Mouse (Mus musculus): ENCODE measurements at regions not wholly inside any gene's neighbourhood (a gene's known extent, or its start where the extent isn't known, plus 50 kb on each side); places are given as distances from the start of the nearest gene placed in this dataset.
A peak's percentile ranks its signal among the peaks of the same experiment; 100 is the strongest.

DNA sequence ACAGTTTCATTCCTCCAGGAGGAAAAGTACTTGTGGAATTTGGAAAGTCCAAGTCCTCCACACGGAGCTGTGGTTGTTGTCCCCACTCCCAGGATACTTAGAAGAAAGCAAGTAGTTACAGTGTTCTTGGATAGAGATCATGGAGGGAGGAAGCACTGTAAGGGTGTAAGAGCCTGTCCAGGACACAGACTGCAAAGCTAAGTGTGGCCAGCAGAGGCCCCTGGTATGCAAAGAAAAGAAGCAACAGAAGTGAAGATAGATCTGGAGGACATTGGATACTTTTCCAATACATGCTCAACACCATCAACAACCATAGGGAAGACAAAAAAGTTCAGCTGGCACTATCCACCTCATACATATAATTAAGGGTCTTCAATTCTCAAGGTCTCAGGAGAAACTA, 197.4 kb downstream of the Meis1 start:
- H3K4me2 ChIP-seq, result no peak overlapping the region
- H3K27ac ChIP-seq (ENCODE audit: poor library complexity, severe bottlenecking), result no peak overlapping the region
- H3K9ac ChIP-seq, result no peak overlapping the region
- H3K4me1 ChIP-seq (replicated peaks), result no peaks in the 10 kb centered on the region
- H3K27me3 ChIP-seq (replicated peaks), result no peaks in the 10 kb centered on the region
- 43% methylated on average over 1 of the region's 1 CpGs for WGBS
- no peak overlapping the region for H3K4me3 ChIP-seq
- H3K9me3 ChIP-seq (replicated peaks), result no peaks in the 10 kb centered on the region
- no peak for ATAC-seq (ENCODE audit: insufficient number of reproducible peaks, low FRiP score)
- H3K36me3 ChIP-seq, result no peaks in the 10 kb centered on the region

DNA sequence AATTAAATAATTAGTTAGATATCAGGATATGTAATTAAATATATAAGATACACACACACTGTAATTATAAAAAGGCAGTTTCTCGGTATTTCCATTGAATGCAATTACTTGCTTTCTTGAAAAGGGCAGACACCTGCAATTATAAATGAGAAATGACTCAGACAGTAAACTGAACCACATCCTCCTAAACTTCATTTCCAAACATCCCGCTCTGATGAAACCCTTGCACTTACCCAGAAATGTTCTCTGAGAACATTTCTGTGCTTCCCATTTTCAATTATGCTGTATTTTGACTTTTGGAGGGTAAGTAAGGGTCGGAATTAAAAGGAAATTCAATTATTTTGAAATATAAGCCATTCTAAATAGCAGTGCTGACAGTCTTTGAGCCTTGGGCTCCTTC, 204.7 kb downstream of the Meis1 start:
- H3K4me3 ChIP-seq, result no peak overlapping the region
- no peak overlapping the region for H3K9ac ChIP-seq

DNA sequence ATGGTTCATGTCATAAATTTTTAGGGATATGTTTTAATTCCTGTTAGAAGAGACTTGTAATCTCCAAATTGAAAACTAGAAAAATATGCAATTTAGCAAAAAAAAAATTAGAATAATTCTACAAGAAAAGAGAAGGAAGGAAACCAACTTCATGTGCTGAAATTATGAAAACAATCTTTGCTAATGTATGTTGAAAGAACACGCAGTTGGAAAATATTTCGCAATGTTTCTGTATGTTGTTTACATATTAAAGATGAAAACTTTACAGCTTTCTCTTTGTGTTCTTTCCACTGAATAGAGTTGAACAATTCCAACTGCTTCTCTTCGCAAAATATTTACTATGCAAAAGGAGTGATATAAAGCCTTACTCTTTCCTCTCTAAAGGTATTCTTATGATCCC, 251.3 kb downstream of the Meis1 start:
- H3K27ac ChIP-seq (ENCODE audit: poor library complexity, severe bottlenecking), result no peak overlapping the region
- H3K4me3 ChIP-seq, result no peak overlapping the region
- no peaks in the 10 kb centered on the region for H3K27me3 ChIP-seq (replicated peaks)
- no peak for ATAC-seq (ENCODE audit: insufficient number of reproducible peaks, low FRiP score)
- H3K9me3 ChIP-seq (replicated peaks), result no peaks in the 10 kb centered on the region
- no peak overlapping the region for H3K9ac ChIP-seq
- WGBS, result 87% methylated on average over 3 of the region's 3 CpGs
- no peak overlapping the region for H3K4me2 ChIP-seq
- no peaks in the 10 kb centered on the region for H3K36me3 ChIP-seq
- H3K4me1 ChIP-seq (replicated peaks), result no peaks in the 10 kb centered on the region

More for the DNA sequence above, 204.7 kb downstream of the Meis1 start:
- Histone ChIP-seq H3K36me3 (no peaks in the 10 kb centered on the region), H3K27me3 (replicated peaks) (no peaks in the 10 kb centered on the region), H3K4me2 (no peak overlapping the region), H3K4me1 (replicated peaks) (no peaks in the 10 kb centered on the region), H3K27ac (ENCODE audit: poor library complexity, severe bottlenecking) (no peak overlapping the region), H3K9me3 (replicated peaks) (no peaks in the 10 kb centered on the region)
- no peak for ATAC-seq (ENCODE audit: insufficient number of reproducible peaks, low FRiP score)
- WGBS, result 84% methylated on average over 3 of the region's 3 CpGs

DNA sequence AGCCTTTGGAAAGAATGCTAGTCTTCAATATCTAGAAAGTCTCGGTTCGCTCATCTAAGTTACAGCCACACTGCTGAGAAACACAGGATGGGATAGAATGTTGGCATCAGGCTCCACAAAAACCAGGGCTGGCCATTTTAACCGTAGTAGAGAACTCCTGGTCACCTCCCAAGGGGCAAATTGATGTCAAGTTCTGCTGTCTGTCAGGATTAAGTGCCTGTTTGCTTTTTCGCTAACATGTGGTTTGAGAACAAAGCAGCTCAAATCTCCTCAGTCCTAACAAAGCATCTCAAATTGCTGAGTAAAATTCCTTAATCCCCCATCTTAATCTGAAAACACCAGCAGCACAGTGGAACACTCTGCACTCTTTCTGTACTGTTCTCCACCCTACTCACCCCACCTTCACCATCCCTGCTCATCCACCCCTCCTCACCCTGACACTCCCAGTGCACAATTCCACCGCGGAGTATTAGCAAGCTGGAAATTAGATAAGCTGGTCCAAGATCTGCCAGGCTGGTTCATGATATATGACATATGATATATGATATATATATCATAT, 252.2 kb downstream of the Meis1 start:
- Histone ChIP-seq H3K4me2 (no peak overlapping the region), H3K27me3 (replicated peaks) (no peaks in the 10 kb centered on the region), H3K27ac (ENCODE audit: poor library complexity, severe bottlenecking) (no peak overlapping the region), H3K4me3 (no peak overlapping the region), H3K9me3 (replicated peaks) (no peaks in the 10 kb centered on the region), H3K9ac (no peak overlapping the region), H3K4me1 (replicated peaks) (no peaks in the 10 kb centered on the region), H3K36me3 (no peaks in the 10 kb centered on the region)
- 69% methylated on average over 6 of the region's 6 CpGs for WGBS
- no peak for ATAC-seq (ENCODE audit: insufficient number of reproducible peaks, low FRiP score)

DNA sequence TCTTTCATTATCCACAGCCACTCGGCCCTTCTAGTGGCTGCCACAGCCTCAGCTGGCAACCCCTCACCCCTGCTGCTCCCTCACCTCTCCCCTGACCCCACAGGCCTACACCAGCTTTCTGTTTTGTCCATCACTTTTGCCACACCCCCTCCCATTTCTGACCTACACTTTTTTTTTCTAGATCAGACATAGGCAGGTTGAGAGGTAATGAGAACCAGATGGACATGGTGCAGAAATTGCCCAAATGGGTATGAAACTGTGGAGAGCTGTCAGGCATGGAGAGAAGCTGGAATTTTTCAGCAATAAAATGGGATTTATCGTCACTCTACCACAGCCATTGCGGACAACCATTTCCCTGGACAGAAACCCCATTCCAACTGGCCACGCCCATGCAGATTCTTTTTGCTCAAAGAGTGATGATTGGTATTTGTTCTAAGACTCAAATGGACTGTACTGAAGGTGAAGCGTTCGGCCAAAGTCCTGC, 260.2 kb downstream of the Meis1 start:
- no peak for ATAC-seq (ENCODE audit: insufficient number of reproducible peaks, low FRiP score)
- 66% methylated on average over 6 of the region's 6 CpGs for WGBS
- H3K9me3 ChIP-seq (replicated peaks), result no peaks in the 10 kb centered on the region
- no peaks in the 10 kb centered on the region for H3K27me3 ChIP-seq (replicated peaks)
- H3K4me1 ChIP-seq (replicated peaks), result peaks cover 6% of the 10 kb centered on the region; the same call in 1 of the 2 replicates
- H3K9ac ChIP-seq, result no peak overlapping the region
- no peak overlapping the region for H3K4me3 ChIP-seq
- no peak overlapping the region for H3K27ac ChIP-seq (ENCODE audit: poor library complexity, severe bottlenecking)
- no peaks in the 10 kb centered on the region for H3K36me3 ChIP-seq
- no peak overlapping the region for H3K4me2 ChIP-seq

DNA sequence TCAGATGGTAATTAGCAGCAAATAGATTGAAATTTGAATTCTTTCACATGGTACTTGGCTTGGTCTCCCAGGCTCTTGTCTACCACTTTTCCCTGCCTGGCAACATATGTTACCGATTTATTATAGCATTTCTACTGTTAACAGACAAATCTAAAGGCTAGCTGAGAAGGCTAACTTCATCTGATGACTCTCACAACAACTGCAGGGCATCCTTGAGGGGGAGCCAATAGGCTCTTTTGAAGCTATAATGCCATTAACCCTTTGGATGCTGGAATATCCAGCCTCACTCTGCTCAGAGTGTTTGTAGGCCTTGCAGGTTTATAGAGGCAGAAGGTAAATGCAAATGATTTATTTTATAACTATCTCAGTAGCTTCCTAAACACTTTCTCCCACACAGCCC, 262.2 kb downstream of the Meis1 start:
- Histone ChIP-seq H3K4me1 (replicated peaks) (peaks cover 8% of the 10 kb centered on the region), H3K9me3 (replicated peaks) (no peaks in the 10 kb centered on the region), H3K27me3 (replicated peaks) (no peaks in the 10 kb centered on the region), H3K27ac (ENCODE audit: poor library complexity, severe bottlenecking) (no peak overlapping the region), H3K36me3 (no peaks in the 10 kb centered on the region), H3K4me3 (no peak overlapping the region), H3K9ac (no peak overlapping the region), H3K4me2 (no peak overlapping the region)
- no peak for ATAC-seq (ENCODE audit: insufficient number of reproducible peaks, low FRiP score)
- WGBS, result 44% methylated on average over 1 of the region's 1 CpGs

DNA sequence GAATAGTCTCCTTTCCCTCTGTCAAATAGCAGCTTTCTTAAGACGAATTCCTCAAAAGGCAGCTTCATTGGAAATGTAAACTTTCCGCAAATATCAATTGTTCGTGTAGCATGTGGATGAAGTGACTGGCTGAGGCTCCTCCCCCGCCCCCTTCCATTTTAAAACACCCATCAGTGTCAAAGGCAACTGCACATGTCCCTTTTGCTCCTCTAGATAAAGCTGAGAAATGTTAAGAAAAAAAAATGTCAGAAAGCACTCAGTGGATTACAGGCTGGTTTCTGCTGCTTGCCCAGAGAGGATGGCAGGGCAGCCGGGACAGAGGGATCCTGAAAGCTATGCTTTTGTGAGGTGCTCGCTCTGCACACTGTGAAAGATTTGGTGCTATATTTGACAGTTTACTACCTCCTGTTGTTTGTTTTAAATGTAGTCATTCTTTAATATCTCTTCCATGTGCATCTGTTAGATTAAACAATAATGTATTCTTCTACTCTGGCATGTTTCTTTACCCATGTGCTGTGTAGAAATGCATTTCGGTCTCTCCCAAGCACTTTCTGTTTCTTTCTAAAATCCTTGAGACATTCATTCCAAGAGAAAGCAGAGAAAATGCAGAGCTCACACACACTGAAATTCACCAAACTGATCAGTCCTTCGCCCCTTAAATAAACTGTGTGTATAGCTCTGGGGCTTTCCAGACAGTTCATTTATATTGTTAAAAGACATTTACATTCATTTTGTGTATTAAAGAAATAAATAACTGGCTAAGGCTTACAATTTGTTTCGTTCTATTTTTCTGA, 263.9 kb downstream of the Meis1 start:
- Histone ChIP-seq H3K9me3 (replicated peaks) (no peaks in the 10 kb centered on the region), H3K36me3 (no peaks in the 10 kb centered on the region), H3K4me1 (replicated peaks) (peaks cover 11% of the 10 kb centered on the region), H3K9ac (no peak overlapping the region), H3K4me3 (no peak overlapping the region), H3K4me2 (peak overlapping the region; percentile 26), H3K27ac (ENCODE audit: poor library complexity, severe bottlenecking) (no peak overlapping the region), H3K27me3 (replicated peaks) (no peaks in the 10 kb centered on the region)
- no peak for ATAC-seq (ENCODE audit: insufficient number of reproducible peaks, low FRiP score)
- WGBS, result 53% methylated on average over 9 of the region's 9 CpGs

DNA sequence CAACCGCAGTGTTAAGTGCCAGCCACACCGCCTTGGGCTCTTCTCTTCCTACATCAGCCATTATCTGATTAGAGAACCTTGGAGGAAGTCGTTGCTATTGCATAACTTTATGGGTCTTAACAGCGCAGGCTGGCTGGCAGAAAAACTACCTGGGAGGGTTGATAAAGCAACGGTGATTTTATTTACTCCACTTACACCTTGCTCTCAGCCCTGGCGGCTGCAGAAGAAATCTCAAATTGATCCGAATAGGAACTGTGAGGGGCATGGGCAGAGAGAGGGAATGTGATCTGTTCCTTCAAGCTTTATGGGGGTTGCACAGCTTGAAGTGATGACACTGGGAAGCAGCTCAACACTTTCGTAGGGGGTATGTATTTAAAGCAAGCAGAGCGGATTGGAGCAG, 264.9 kb downstream of the Meis1 start:
- no peak overlapping the region for H3K4me3 ChIP-seq
- no peak overlapping the region for H3K9ac ChIP-seq
- peak overlapping the region; percentile 50 for H3K4me2 ChIP-seq

DNA sequence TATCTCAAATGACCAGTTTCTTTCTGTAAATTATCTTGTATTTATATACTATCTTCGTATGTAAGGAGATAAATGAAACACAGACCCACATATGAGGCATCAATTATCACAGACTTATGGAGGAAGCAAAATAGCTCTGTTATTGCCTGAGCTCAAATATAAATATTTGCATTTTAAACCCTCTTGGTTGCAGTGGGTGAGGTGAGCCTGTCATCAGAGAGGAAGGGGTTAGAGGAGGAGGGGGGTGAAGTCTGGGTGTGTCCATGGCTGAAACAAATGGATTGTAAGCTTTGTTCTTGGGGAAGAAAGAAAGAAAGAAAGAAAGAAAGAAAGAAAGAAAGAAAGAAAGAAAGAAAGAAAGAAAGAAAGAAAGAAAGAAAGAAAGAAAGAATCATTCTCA, 265.5 kb downstream of the Meis1 start:
- H3K27me3 ChIP-seq (replicated peaks), result no peaks in the 10 kb centered on the region
- H3K9ac ChIP-seq, result no peak overlapping the region
- WGBS, result 61% methylated on average over 1 of the region's 1 CpGs

More for the DNA sequence above, 264.9 kb downstream of the Meis1 start:
- WGBS, result 20% methylated on average over 9 of the region's 9 CpGs
- no peak for ATAC-seq (ENCODE audit: insufficient number of reproducible peaks, low FRiP score)
- Histone ChIP-seq H3K4me1 (replicated peaks) (peaks cover 17% of the 10 kb centered on the region), H3K9me3 (replicated peaks) (no peaks in the 10 kb centered on the region), H3K27ac (ENCODE audit: poor library complexity, severe bottlenecking) (no peak overlapping the region), H3K36me3 (no peaks in the 10 kb centered on the region), H3K27me3 (replicated peaks) (no peaks in the 10 kb centered on the region)

DNA sequence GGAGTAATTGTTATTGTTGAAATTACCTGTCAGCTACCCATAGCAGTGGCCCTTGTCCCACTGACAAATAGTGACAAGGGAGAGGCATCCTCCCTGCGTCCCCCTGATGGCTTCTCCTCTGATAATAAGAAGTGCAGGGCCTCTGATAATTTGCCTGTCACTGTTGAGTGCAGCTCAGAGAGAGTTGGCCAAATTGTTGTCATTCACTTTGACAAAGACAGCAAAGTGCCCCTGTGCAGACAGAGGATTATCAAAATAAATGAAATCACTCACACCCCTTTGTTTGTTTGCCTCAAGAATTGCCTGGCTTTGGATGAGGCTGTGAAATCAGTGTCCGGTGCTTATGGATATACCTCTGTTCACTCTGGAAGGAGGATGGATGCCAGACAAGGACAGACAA, 266.3 kb downstream of the Meis1 start:
- Histone ChIP-seq H3K27ac (ENCODE audit: poor library complexity, severe bottlenecking) (no peak overlapping the region), H3K4me3 (no peak overlapping the region), H3K9ac (no peak overlapping the region), H3K36me3 (no peaks in the 10 kb centered on the region), H3K4me2 (no peak overlapping the region), H3K9me3 (replicated peaks) (no peaks in the 10 kb centered on the region), H3K4me1 (replicated peaks) (peaks cover 24% of the 10 kb centered on the region), H3K27me3 (replicated peaks) (no peaks in the 10 kb centered on the region)
- ATAC-seq (ENCODE audit: insufficient number of reproducible peaks, low FRiP score), result no peak
- WGBS, result 44% methylated on average over 2 of the region's 2 CpGs

More for the DNA sequence above, 265.5 kb downstream of the Meis1 start:
- no peak overlapping the region for H3K4me2 ChIP-seq
- H3K4me3 ChIP-seq, result no peak overlapping the region
- no peak for ATAC-seq (ENCODE audit: insufficient number of reproducible peaks, low FRiP score)
- no peaks in the 10 kb centered on the region for H3K9me3 ChIP-seq (replicated peaks)
- peaks cover 18% of the 10 kb centered on the region for H3K4me1 ChIP-seq (replicated peaks)
- no peak overlapping the region for H3K27ac ChIP-seq (ENCODE audit: poor library complexity, severe bottlenecking)
- no peaks in the 10 kb centered on the region for H3K36me3 ChIP-seq

DNA sequence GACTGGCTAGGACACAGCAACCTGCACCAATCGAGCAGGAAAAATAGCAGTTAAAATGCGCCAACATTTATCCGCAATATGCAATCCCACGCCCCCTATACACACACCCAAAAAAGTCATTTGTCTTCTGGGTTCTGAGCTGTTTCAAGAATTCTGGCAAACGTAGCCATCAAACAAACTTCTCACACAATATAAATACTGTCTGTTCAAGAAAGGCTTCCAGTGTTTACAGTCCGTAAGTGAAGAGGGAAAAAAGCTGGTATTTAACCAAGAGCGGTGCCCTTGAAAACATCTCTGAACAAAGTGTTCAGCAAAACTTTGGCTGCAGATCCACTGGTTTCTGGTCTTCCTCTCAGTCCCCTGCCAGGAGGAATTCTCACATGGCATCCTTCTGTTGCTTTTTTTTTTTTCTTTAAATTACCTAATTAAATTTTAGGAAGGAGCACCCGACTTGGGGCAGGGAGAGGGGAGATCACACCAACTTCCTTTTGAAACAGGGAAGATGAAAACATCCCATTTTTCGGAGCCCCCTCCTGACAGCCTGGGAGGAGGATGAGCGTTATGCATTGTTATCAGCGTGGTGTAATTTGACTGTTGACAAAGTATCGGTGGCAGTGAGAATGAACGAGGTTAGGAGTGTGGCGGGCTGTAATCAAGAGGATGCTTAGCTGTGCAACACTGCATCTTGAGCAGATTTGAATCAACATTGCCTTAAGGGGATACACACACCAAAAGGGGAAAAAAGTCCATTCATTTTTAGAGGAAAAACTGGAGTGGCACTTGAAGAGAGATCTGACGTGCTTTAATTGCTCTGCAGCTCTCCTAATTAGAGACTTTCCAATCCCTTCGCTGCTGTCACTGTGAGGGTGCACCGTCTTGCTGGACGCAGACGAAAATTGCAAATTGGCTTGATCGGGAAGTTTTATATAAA, 267.6 kb downstream of the Meis1 start:
- H3K4me1 ChIP-seq (replicated peaks), result peaks cover 26% of the 10 kb centered on the region
- H3K36me3 ChIP-seq, result no peaks in the 10 kb centered on the region
- 30% methylated on average over 20 of the region's 20 CpGs for WGBS
- H3K9me3 ChIP-seq (replicated peaks), result no peaks in the 10 kb centered on the region
- no peak overlapping the region for H3K27ac ChIP-seq (ENCODE audit: poor library complexity, severe bottlenecking)
- ATAC-seq (ENCODE audit: insufficient number of reproducible peaks, low FRiP score), result no peak
- peak overlapping the region; percentile 53 for H3K4me2 ChIP-seq
- no peak overlapping the region for H3K9ac ChIP-seq
- H3K4me3 ChIP-seq, result peak overlapping the region; percentile 6
- H3K27me3 ChIP-seq (replicated peaks), result no peaks in the 10 kb centered on the region
